Comparison of ENCODE assay signal across 11 mouse cellular contexts in the genomic region with DNA sequence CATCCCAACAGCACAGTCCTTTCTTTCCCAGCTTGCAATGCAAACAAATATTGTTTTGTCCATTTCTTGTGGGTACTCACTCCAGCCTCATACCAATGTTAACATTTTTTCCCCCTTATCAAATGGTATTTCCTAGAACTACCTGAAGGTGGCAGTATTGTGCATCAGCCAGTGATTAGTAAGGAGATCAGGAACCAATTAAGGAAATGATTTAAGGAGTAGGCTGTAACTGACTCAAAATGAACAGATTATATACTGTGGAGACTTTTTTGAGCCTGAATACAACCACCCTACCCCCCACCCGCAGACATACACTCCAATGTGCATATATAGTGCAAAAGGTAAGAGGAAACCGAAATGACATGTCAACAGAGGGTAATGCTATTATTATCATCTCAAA.
DNase-seq lines count a peak whose midpoint lies in the region; ATAC-seq and TF ChIP-seq lines count a peak whose summit lies in the region.
"Had no signal": no experiment of that assay in that cellular context is flagged by ENCODE, and none has a peak within 500 bp of the region (broad histone marks: within the 10 kb centered on the region; RNA-seq: fewer than 3 reads in every experiment).

No protein-coding gene starts in this region.

- no peaks in the 10 kb centered on the region for H3K36me3 ChIP-seq in embryonic facial prominence, embryonic 11.5 days (replicated peaks; ENCODE audit: control insufficient read depth, insufficient read depth, low read depth, low read length)
- no peaks in the 10 kb centered on the region for H3K36me3 ChIP-seq in embryonic facial prominence, embryonic 10.5 days (replicated peaks)
- H3K36me3 ChIP-seq in liver, adult 2 months (ENCODE audit: control insufficient read depth, insufficient read depth, low read length): no peaks in the 10 kb centered on the region
- no peaks in the 10 kb centered on the region for H3K36me3 ChIP-seq in liver, embryonic 12.5 days
- no peaks in the 10 kb centered on the region for H3K36me3 ChIP-seq in thymus, adult 2 months (ENCODE audit: control insufficient read depth, insufficient read depth, low read length)
- H3K36me3 ChIP-seq: liver, embryonic 15.5 days; neural tube, embryonic 13.5 days; stomach, embryonic 15.5 days had no signal

- H3K9me3 ChIP-seq in embryonic facial prominence, embryonic 11.5 days (replicated peaks; ENCODE audit: control insufficient read depth, low read length): no peaks in the 10 kb centered on the region
- H3K9me3 ChIP-seq in embryonic facial prominence, embryonic 10.5 days: no peaks in the 10 kb centered on the region
- no peaks in the 10 kb centered on the region for H3K9me3 ChIP-seq in liver, embryonic 12.5 days (replicated peaks)
- H3K9me3 ChIP-seq: liver, embryonic 15.5 days; neural tube, embryonic 13.5 days; stomach, embryonic 15.5 days had no signal

- H3K4me3 ChIP-seq in embryonic facial prominence, embryonic 11.5 days (ENCODE audit: low read depth, low read length): no peak overlapping the region
- no peak overlapping the region for H3K4me3 ChIP-seq in embryonic facial prominence, embryonic 10.5 days
- no peak overlapping the region for H3K4me3 ChIP-seq in liver, adult 2 months (ENCODE audit: insufficient read depth, low read depth, low read length)
- no peak overlapping the region for H3K4me3 ChIP-seq in liver, embryonic 12.5 days
- H3K4me3 ChIP-seq in thymus, adult 2 months (ENCODE audit: control insufficient read depth, insufficient read depth, low read length): no peak overlapping the region
- H3K4me3 ChIP-seq: liver, embryonic 15.5 days; neural tube, embryonic 13.5 days; stomach, embryonic 15.5 days had no signal

- no peak overlapping the region for H3K27ac ChIP-seq in embryonic facial prominence, embryonic 11.5 days (replicated peaks; ENCODE audit: low read depth, low read length)
- no peak overlapping the region for H3K27ac ChIP-seq in embryonic facial prominence, embryonic 10.5 days (replicated peaks)
- H3K27ac ChIP-seq in liver, adult 2 months (replicated peaks; ENCODE audit: insufficient read depth, low read depth, low read length): no peak overlapping the region
- H3K27ac ChIP-seq in liver, embryonic 12.5 days: no peak overlapping the region
- H3K27ac ChIP-seq in thymus, adult 2 months (ENCODE audit: control insufficient read depth, insufficient read depth, low read length): no peak overlapping the region
- H3K27ac ChIP-seq: liver, embryonic 15.5 days; neural tube, embryonic 13.5 days; stomach, embryonic 15.5 days had no signal

- peak; percentile 49 for TF ChIP-seq CTCF in liver, adult 2 months (IDR thresholded peaks at IDR 0.05; ENCODE audit: low read depth, low read length)
- TF ChIP-seq CTCF in thymus, adult 2 months (IDR thresholded peaks at IDR 0.05; ENCODE audit: borderline replicate concordance, control insufficient read depth, extremely low read depth, insufficient read depth, low read length, poor library complexity): no peak

- no peaks in the 10 kb centered on the region for H3K4me1 ChIP-seq in embryonic facial prominence, embryonic 11.5 days (ENCODE audit: control insufficient read depth, insufficient read depth, low read length)
- peaks cover 12% of the 10 kb centered on the region; the same call in 1 of the 2 replicates for H3K4me1 ChIP-seq in embryonic facial prominence, embryonic 10.5 days
- no peaks in the 10 kb centered on the region for H3K4me1 ChIP-seq in liver, adult 2 months (ENCODE audit: control insufficient read depth, insufficient read depth, low read length)
- no peaks in the 10 kb centered on the region for H3K4me1 ChIP-seq in liver, embryonic 12.5 days
- H3K4me1 ChIP-seq in thymus, adult 2 months (replicated peaks; ENCODE audit: control insufficient read depth, insufficient read depth, low read length): no peaks in the 10 kb centered on the region
- H3K4me1 ChIP-seq: liver, embryonic 15.5 days; stomach, embryonic 15.5 days had no signal

- 0 out of 2 replicates have a peak, but pooled peaks have one; percentile 48 for ATAC-seq in embryonic facial prominence, embryonic 11.5 days (replicated peaks; ENCODE audit: insufficient number of reproducible peaks, low FRiP score, low TSS enrichment, low read depth)
- no peak for ATAC-seq in liver, embryonic 12.5 days

- H3K4me2 ChIP-seq in embryonic facial prominence, embryonic 11.5 days (ENCODE audit: low read depth, low read length): no peak overlapping the region
- no peak overlapping the region for H3K4me2 ChIP-seq in liver, embryonic 12.5 days
- H3K4me2 ChIP-seq: liver, embryonic 15.5 days; neural tube, embryonic 13.5 days; stomach, embryonic 15.5 days had no signal

- 69% methylated on average over 2 of the region's 2 CpGs for WGBS in embryonic facial prominence, embryonic 11.5 days
- 71% methylated on average over 2 of the region's 2 CpGs for WGBS in embryonic facial prominence, embryonic 10.5 days
- 85% methylated on average over 2 of the region's 2 CpGs for WGBS in liver, adult 2 months
- 43% methylated on average over 2 of the region's 2 CpGs for WGBS in liver, embryonic 12.5 days (ENCODE audit: insufficient replicate concordance)
- WGBS in thymus, adult 2 months: 65% methylated on average over 2 of the region's 2 CpGs

- H3K79me2 ChIP-seq in liver, adult 2 months (ENCODE audit: control insufficient read depth, insufficient read depth, low read length): no peaks in the 10 kb centered on the region

- peak; percentile 65 for DNase-seq in embryonic facial prominence, embryonic 11.5 days (ENCODE audit: low spot score)
- no peak for DNase-seq in embryonic facial prominence, embryonic 10.5 days (ENCODE audit: low spot score)
- DNase-seq in liver, adult 2 months (ENCODE audit: extremely low read depth, low read depth, low spot score): peak; percentile 21
- DNase-seq in ZHBTc4 (ENCODE audit: low read depth, low spot score): peak; percentile 51
- peak; percentile 1 for DNase-seq in induced T-regulatory cell, adult 2 months (ENCODE audit: low read depth)
- no peak for DNase-seq in thymus, adult 2 months
- DNase-seq in B cell, adult 2 months: no peak

- no peaks in the 10 kb centered on the region for H3K27me3 ChIP-seq in embryonic facial prominence, embryonic 11.5 days (ENCODE audit: control insufficient read depth, insufficient read depth, low read length)
- H3K27me3 ChIP-seq in embryonic facial prominence, embryonic 10.5 days (replicated peaks; ENCODE audit: low read depth, poor library complexity, severe bottlenecking): no peaks in the 10 kb centered on the region
- no peaks in the 10 kb centered on the region for H3K27me3 ChIP-seq in liver, adult 2 months (ENCODE audit: control insufficient read depth, insufficient read depth, low read length)
- no peaks in the 10 kb centered on the region for H3K27me3 ChIP-seq in liver, embryonic 12.5 days (replicated peaks)
- no peaks in the 10 kb centered on the region for H3K27me3 ChIP-seq in thymus, adult 2 months (ENCODE audit: control insufficient read depth, insufficient read depth, low read length)
- H3K27me3 ChIP-seq: liver, embryonic 15.5 days; neural tube, embryonic 13.5 days; stomach, embryonic 15.5 days had no signal

- TF ChIP-seq POLR2A in liver, adult 2 months (IDR thresholded peaks at IDR 0.05; ENCODE audit: extremely low read depth, insufficient read depth, low read length): no peak
- no peak for TF ChIP-seq POLR2A in thymus, adult 2 months (IDR thresholded peaks at IDR 0.05; ENCODE audit: control insufficient read depth, extremely low read depth, insufficient read depth, low read length, poor library complexity)

- H3K9ac ChIP-seq in embryonic facial prominence, embryonic 11.5 days (replicated peaks; ENCODE audit: low read length): no peak overlapping the region
- no peak overlapping the region for H3K9ac ChIP-seq in liver, adult 2 months (ENCODE audit: low read depth, low read length)
- no peak overlapping the region for H3K9ac ChIP-seq in liver, embryonic 12.5 days
- H3K9ac ChIP-seq: liver, embryonic 15.5 days; neural tube, embryonic 13.5 days; stomach, embryonic 15.5 days had no signal

Comparison
In these comparisons a context has a peak if more than half of its experiments do, and no peak if none do; other contexts are left out.
1. DNase-seq: peak in embryonic facial prominence, embryonic 11.5 days (single experiment), liver, adult 2 months (single experiment), ZHBTc4 (single experiment) and induced T-regulatory cell, adult 2 months (single experiment); none in embryonic facial prominence, embryonic 10.5 days (single experiment), thymus, adult 2 months (single experiment) and B cell, adult 2 months (0 of 2).